Mouse (Mus musculus): ENCODE results near the gene Tmem218.

The Tmem218 gene

DNA sequence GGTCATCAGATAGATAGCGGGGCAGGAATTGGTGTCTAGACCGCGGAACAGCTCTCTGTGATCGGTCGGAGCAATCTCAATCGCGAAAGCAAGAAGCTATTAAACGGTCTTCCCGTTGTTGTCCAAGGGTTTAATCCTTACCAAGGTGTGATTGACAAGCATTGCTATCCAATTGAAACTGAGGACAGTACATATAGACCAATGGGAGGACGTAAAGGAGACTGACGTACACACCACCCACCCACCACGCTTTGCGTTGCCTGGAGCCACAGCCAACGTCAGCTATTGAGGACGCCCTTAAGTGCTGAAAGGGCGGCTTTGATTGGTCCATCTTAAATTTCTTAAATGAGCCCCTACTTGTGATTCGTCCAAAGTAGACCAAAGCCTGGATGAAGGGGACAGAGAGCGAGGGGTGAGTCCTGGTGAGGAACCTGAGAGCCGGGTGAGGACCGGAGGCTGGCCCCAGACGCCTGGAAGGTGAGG lies at the start of gene Tmem218:
Gene Tmem218 (plus strand): TSS at position 295 of the 483 bp plus-strand sequence.
- peak; percentile 90 for DNase-seq

GRCm38 (mm10) chr9:37160686-37161085 lies 47.3 kb upstream of the Tmem218 start:
- no peak for DNase-seq

GRCm38 (mm10) chr9:37166899-37167298 lies 41.1 kb upstream of the Tmem218 start:
- DNase-seq, result no peak

DNA sequence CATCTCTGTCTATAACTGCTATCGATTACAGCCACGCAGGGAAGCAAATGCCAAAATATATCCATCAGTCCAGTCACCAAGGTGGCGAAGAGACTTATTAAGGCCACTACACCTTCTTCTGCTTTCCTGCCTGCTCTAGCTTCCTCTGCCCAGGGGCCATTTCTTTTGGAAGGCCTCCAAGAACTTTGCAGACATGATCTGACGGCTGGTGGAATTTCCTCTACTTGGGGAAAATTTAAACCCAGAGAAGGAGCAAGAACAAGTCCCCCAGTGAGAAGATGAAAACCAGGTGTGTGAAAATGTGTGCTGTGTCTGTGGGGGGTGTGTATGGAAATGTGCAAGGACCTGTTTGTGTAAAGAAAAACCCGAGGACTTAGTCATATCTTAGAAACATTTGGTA lies 34.6 kb upstream of the Tmem218 start:
- no peak for DNase-seq

- DNase-seq, result no peak
Measured at GRCm38 (mm10) chr9:37176002-37176401, 32.0 kb upstream of the Tmem218 start.

DNA sequence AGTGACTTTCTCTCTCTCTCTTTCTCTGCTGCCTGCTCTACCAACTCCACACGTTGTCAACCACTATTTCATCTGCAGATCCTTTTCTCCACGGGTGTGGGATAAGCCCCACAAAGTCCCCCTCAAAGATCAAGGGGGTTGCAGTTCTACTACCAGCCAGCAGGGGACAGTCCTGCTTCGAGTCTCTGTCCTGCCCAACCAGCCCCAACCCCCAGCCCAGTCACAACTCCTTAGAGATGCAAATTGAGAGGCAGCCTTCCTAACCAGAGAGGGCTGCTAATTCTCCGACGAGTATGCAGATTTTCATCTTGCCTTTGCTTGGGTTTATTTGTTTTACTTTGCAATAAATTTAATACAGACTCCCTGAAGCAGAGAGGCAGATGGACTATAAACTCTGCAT lies 30.9 kb upstream of the Tmem218 start:
- DNase-seq, result peak; percentile 75

- DNase-seq, result no peak
Measured at GRCm38 (mm10) chr9:37177551-37177950, 30.5 kb upstream of the Tmem218 start.

DNA sequence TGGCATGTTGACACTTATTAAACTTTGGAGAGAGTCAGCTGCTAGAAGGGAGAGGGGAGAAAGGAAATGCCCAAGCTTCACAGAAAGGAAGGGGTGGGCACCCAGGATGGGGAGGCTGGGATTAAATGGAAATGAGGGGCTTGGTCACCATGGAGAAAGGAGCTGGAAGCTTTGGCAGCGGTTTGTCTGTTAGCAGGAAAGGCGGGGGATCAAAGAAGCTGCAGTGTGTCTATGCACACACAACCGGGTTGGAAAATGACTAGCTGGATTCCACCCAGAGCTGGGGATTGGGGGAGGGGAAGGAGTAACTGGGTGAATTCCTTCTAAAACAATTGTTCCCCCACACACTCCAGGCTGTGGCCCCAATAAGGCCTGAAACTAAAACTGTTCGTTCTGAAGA lies 29.1 kb upstream of the Tmem218 start:
- DNase-seq, result no peak

DNA sequence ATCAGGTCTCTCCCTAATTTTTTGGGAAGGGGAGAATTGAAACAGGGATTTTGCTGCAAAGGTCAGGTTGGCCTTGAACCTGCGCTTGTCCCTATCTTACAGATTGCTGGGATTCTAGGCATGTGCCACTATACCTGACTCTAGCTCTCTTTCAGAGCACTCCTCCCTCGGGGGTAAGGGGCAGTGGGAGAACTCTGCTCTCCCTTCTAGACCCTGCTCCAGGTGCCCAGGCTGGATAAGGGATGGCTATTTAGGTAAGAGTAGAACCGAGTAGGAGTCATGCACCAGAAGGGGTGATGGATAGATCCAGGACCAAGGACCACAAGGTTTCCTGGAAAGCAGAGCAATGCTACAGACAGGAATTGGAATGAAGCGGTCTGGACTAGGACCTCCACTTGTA lies 28.4 kb upstream of the Tmem218 start:
- no peak for DNase-seq

GRCm38 (mm10) chr9:37181596-37181995 lies 26.4 kb upstream of the Tmem218 start:
- no peak for DNase-seq

- DNase-seq, result no peak
Measured at GRCm38 (mm10) chr9:37183176-37183575, 24.8 kb upstream of the Tmem218 start.

DNA sequence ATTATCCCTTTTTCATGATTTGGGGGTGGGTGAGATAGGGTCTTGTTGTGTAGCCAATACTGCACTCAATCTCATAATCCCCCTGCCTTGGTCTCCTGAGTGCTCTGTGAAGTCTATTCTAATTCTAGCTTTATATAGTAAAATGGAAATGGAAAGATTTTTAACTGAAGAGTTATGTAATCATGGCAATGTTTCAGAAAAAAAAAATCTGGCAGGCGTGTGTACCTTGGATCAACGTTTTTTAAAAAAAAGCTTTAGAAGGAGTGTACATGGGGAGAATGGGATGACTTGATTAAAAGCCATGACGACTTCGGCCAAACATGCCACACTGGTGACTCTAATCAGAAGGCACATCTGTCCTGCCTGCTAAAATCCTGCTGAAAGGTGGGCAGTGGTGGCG lies 20.6 kb upstream of the Tmem218 start:
- DNase-seq, result no peak

- DNase-seq, result no peak
Measured at GRCm38 (mm10) chr9:37188024-37188423, 20.0 kb upstream of the Tmem218 start.

DNA sequence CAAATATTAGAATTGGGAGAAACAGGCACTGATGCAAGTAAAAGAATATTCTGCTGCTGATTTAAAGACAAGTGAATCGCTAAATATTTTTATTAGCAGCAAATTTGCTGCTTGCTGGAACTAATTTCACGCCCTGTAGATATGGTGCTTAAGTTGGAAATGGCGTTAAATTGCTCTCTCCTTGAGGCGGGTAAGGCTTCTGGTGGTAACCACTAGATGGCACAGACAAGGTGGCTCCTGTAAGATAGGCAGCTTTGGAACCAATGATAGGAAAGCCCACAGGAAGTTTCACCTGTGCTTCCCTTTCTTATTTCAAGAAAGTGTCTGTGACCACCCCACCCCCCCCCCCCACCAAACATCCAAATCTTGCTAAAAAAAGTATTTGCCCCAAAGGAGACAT lies 11.0 kb upstream of the Tmem218 start:
- DNase-seq, result no peak

DNA sequence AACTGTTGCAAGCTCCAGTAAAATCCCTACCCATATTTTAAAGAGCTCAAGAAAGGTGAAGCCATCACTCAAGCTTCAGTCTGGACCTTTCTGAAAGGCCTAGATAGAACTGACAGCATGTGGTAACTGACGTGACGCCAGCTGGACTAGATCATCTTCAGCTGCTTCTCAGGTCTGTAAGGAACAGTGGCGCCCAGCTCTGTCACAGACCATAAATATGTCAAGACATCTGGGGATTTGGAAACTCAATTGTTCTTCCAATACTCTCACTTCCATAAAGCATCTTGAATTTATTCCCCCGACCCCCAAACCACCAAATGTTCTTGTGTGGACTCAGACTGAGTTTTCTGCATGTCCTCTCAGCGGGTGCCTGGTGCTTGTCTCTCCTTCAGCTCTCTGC lies 7.6 kb upstream of the Tmem218 start:
- DNase-seq, result no peak

GRCm38 (mm10) chr9:37203884-37204283 lies 4.1 kb upstream of the Tmem218 start:
- no peak for DNase-seq

GRCm38 (mm10) chr9:37213060-37213738 lies 5.2 kb downstream of the Tmem218 start:
- no peak for DNase-seq

DNA sequence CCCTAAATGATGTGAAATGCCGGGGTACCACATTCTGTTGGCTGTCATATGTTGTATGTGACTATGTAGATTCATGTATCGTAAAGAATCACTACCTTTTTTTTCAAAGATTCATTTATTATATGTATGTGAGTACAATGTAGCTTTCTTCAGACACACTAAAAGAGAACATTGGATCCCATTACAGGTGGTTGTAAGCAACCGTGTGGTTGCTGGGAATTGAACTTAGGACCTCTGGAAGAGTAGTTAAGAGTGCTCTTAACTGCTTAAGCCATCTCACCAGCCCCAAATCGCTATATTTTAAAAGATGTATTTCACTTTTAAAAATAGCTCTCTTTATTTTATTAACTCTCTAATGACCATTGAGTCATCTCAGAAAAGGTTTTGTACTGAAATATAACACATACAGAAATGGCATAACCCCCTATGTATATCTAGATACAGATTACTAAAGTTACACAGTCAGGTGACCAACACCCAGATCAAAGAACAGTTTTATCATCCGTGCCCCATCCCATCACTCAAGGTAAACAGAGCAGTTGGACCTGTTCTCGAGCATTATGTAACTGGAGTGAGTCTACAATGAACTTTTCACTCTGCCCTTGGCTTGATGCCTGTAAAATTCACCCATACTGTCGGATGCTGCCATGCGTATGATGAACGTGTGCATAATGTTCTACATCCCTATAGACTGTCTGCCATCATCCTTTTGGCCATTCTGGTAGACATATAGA lies 6.5 kb downstream of the Tmem218 start:
- no peak for DNase-seq

DNA sequence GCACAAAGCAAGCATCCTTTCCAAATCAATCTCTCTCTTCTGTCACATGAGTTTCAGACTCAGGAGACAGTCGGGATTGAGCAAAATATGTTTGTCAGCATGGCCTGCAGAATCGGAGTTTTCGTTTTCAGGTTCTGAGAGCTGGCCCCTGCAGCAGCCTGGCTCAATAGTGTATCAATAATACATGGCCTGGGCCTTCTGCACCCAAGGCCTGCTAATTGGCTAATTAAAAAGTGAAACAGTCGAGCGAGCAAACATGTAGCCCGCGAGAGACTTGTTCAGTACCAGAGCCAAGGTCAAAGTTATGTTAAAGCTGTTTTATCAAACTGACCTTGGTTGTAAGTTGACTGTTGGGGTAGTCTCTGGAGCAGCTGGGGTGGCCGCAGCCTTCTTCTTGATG lies 12.7 kb downstream of the Tmem218 start:
- DNase-seq, result no peak

GRCm38 (mm10) chr9:37225581-37225980 lies 17.6 kb downstream of the Tmem218 start:
- DNase-seq, result no peak

DNA sequence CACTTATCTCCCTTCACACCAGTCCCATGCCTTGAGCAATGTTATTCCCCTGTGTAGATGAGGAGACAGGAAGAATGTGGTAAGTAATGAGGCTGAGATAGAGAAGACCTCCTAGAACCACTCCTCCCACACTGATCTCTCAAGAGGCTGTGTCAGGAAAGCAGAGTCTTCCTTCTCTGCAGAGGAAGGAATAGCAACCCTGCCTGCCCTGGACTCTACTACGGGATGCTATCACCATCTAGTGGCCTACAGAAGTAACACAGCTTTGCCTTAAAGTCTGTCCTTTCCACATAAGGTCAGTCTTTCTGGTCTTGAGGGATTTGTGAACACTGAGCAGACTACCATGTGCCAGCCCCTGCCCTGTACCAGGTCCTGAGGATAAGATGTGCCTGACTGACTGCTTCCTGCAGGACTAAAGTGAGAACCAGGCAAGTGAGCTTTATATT lies 21.9 kb downstream of the Tmem218 start:
- peak; percentile 76 for DNase-seq

- peak; percentile 75 for DNase-seq
Measured at GRCm38 (mm10) chr9:37230486-37231195, 22.6 kb downstream of the Tmem218 start.

Data from thymus, postnatal 25 days (tissue).